Mouse (Mus musculus) megakaryocyte, embryonic 14.5 days (primary cell): ENCODE results near the gene Zfp605.

Experiments
- FLI1 ChIP-seq: IDR thresholded peaks from 2 replicates; pipeline ENCODE4 v1.6.1; 2012; ENCODE audit warnings: low read length, inconsistent platforms, mixed read lengths
- GATA1 ChIP-seq: IDR thresholded peaks from 3 replicates; pipeline ENCODE4 v1.6.1; 2012; ENCODE audit warnings: mixed read lengths, low read length, inconsistent platforms, borderline replicate concordance

- TF ChIP-seq GATA1, result no peak
- no peak for TF ChIP-seq FLI1
Measured at GRCm38 (mm10) chr5:110107581-110108304, 2.1 kb upstream of the Zfp605 start, which contains the start of gene Gtpbp6.
